Mouse (Mus musculus): Measurements from ENCODE around the gene Vegfb.

Vegfb gene

GRCm38 (mm10) chr19:6952712-6953037, 34.8 kb downstream of the Vegfb start:
- TF ChIP-seq NANOG (IDR thresholded peaks at IDR 0.05; ENCODE audit: borderline replicate concordance, low read length), result no peak
- TF ChIP-seq POU5F1 (IDR thresholded peaks at IDR 0.05; ENCODE audit: borderline replicate concordance, low read length), result no peak
- Histone ChIP-seq H3K27me3 (ENCODE audit: insufficient read depth, low read length) (no peaks in the 10 kb centered on the region), H3K36me3 (ENCODE audit: insufficient read depth, low read length) (peaks cover 61% of the 10 kb centered on the region), H3K9me3 (ENCODE audit: low read length) (no peaks in the 10 kb centered on the region), H3K4me1 (replicated peaks; ENCODE audit: low read depth, low read length) (peaks cover 86% of the 10 kb centered on the region), H3K4me3 (replicated peaks; ENCODE audit: low read length) (peak overlapping the region; percentile 88)

DNA sequence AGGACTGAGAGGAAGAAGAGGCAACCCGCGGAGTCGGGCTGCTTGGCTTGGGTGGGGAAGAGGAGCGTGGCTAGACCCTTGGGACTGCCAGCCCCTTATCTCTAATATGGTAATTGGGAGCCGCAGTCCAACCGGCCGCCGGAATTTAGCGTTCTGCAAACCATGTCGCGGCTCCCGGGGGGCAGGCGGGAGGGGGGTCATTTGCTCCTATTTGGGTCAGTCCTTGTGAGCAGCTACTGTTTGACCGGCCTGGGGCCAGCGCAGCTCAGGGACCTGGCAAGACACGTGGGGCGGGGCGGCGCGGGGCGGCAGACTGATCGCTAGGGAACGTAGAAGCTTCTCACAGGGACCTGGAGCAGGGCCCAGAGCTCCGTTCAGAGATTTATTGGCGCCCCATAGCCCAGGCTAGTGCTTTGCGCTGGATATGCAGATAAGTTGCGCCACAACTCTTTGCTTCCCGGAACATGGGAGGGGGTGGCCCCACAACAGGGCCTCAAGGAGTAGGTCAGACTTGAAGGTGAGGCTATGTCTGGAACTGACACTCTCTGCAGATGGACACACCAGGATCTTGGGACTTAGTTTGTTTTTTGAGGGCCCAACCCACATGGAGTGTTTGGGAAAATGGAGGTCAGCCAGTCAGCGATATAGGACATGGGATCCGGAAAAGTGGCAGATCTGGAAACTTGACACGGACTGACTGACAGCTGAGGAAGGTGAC, 35.3 kb downstream of the Vegfb start:
- H3K36me3 ChIP-seq (ENCODE audit: insufficient read depth, low read length), result peaks cover 56% of the 10 kb centered on the region
- peak overlapping the region; percentile 88 for H3K4me3 ChIP-seq (replicated peaks; ENCODE audit: low read length)
- H3K27me3 ChIP-seq (ENCODE audit: insufficient read depth, low read length), result no peaks in the 10 kb centered on the region
- no peak for TF ChIP-seq NANOG (IDR thresholded peaks at IDR 0.05; ENCODE audit: borderline replicate concordance, low read length)
- TF ChIP-seq CTCF (conservative IDR thresholded peaks at IDR 0.05; ENCODE audit: low read length), result no peak
- no peak for TF ChIP-seq POU5F1 (IDR thresholded peaks at IDR 0.05; ENCODE audit: borderline replicate concordance, low read length)
- peaks cover 85% of the 10 kb centered on the region for H3K4me1 ChIP-seq (replicated peaks; ENCODE audit: low read depth, low read length)
- no peaks in the 10 kb centered on the region for H3K9me3 ChIP-seq (ENCODE audit: low read length)

GRCm38 (mm10) chr19:6951381-6951968, 36.0 kb downstream of the Vegfb start:
- H3K4me1 ChIP-seq (replicated peaks; ENCODE audit: low read depth, low read length), result peaks cover 85% of the 10 kb centered on the region
- peak overlapping the region; percentile 88 for H3K4me3 ChIP-seq (replicated peaks; ENCODE audit: low read length)
- H3K9me3 ChIP-seq (ENCODE audit: low read length), result no peaks in the 10 kb centered on the region
- no peaks in the 10 kb centered on the region for H3K27me3 ChIP-seq (ENCODE audit: insufficient read depth, low read length)
- H3K36me3 ChIP-seq (ENCODE audit: insufficient read depth, low read length), result peaks cover 49% of the 10 kb centered on the region
- TF ChIP-seq NANOG (IDR thresholded peaks at IDR 0.05; ENCODE audit: borderline replicate concordance, low read length) (no peak), POU5F1 (IDR thresholded peaks at IDR 0.05; ENCODE audit: borderline replicate concordance, low read length) (no peak), CTCF (conservative IDR thresholded peaks at IDR 0.05; ENCODE audit: low read length) (no peak)

GRCm38 (mm10) chr19:6950613-6951153, 36.8 kb downstream of the Vegfb start:
- TF ChIP-seq CTCF (conservative IDR thresholded peaks at IDR 0.05; ENCODE audit: low read length) (no peak), POU5F1 (IDR thresholded peaks at IDR 0.05; ENCODE audit: borderline replicate concordance, low read length) (no peak), NANOG (IDR thresholded peaks at IDR 0.05; ENCODE audit: borderline replicate concordance, low read length) (no peak)
- H3K27me3 ChIP-seq (ENCODE audit: insufficient read depth, low read length), result no peaks in the 10 kb centered on the region
- H3K36me3 ChIP-seq (ENCODE audit: insufficient read depth, low read length), result peaks cover 48% of the 10 kb centered on the region
- H3K9me3 ChIP-seq (ENCODE audit: low read length), result no peaks in the 10 kb centered on the region
- peak overlapping the region; percentile 88 for H3K4me3 ChIP-seq (replicated peaks; ENCODE audit: low read length)
- peaks cover 84% of the 10 kb centered on the region for H3K4me1 ChIP-seq (replicated peaks; ENCODE audit: low read depth, low read length)

GRCm38 (mm10) chr19:6949951-6950350, 37.5 kb downstream of the Vegfb start:
- Histone ChIP-seq H3K27me3 (ENCODE audit: insufficient read depth, low read length) (no peaks in the 10 kb centered on the region), H3K36me3 (ENCODE audit: insufficient read depth, low read length) (peaks cover 48% of the 10 kb centered on the region), H3K4me1 (replicated peaks; ENCODE audit: low read depth, low read length) (peaks cover 83% of the 10 kb centered on the region), H3K4me3 (replicated peaks; ENCODE audit: low read length) (peak overlapping the region; percentile 88), H3K9me3 (ENCODE audit: low read length) (no peaks in the 10 kb centered on the region)
- no peak for TF ChIP-seq CTCF (conservative IDR thresholded peaks at IDR 0.05; ENCODE audit: low read length)
- no peak for TF ChIP-seq NANOG (IDR thresholded peaks at IDR 0.05; ENCODE audit: borderline replicate concordance, low read length)
- TF ChIP-seq POU5F1 (IDR thresholded peaks at IDR 0.05; ENCODE audit: borderline replicate concordance, low read length), result no peak

- no peak for TF ChIP-seq NANOG (IDR thresholded peaks at IDR 0.05; ENCODE audit: borderline replicate concordance, low read length)
- no peak for TF ChIP-seq CTCF (conservative IDR thresholded peaks at IDR 0.05; ENCODE audit: low read length)
- TF ChIP-seq POU5F1 (IDR thresholded peaks at IDR 0.05; ENCODE audit: borderline replicate concordance, low read length), result no peak
- Histone ChIP-seq H3K4me3 (replicated peaks; ENCODE audit: low read length) (peak overlapping the region; percentile 88; the same call in 1 of the 2 replicates), H3K36me3 (ENCODE audit: insufficient read depth, low read length) (peaks cover 45% of the 10 kb centered on the region), H3K9me3 (ENCODE audit: low read length) (no peaks in the 10 kb centered on the region), H3K4me1 (replicated peaks; ENCODE audit: low read depth, low read length) (peaks cover 80% of the 10 kb centered on the region), H3K27me3 (ENCODE audit: insufficient read depth, low read length) (no peaks in the 10 kb centered on the region)
Measured at GRCm38 (mm10) chr19:6949532-6949931, 37.9 kb downstream of the Vegfb start.

DNA sequence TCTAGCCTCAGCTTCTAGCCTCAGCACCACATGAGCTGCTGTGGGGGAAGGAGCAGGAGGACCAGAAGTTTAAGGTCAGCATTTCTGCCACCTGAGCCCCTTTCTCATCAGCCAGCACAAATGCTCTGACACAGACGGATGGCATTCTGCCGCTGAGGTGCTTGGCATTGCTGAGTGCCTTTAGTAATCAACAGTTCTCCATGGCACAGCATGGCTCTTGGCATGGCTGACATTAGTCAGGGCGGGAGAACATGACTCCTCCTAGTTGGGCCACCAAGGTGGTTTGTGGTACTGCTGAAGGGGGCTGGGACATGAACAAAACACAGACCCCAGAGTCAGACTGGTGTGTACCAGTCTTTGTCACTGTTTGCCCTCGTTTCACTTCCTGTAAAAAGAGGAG, 39.3 kb downstream of the Vegfb start:
- peaks cover 36% of the 10 kb centered on the region for H3K36me3 ChIP-seq (ENCODE audit: insufficient read depth, low read length)
- no peaks in the 10 kb centered on the region for H3K9me3 ChIP-seq (ENCODE audit: low read length)
- H3K4me1 ChIP-seq (replicated peaks; ENCODE audit: low read depth, low read length), result peaks cover 74% of the 10 kb centered on the region
- no peaks in the 10 kb centered on the region for H3K27me3 ChIP-seq (ENCODE audit: insufficient read depth, low read length)
- TF ChIP-seq POU5F1 (IDR thresholded peaks at IDR 0.05; ENCODE audit: borderline replicate concordance, low read length) (no peak), CTCF (conservative IDR thresholded peaks at IDR 0.05; ENCODE audit: low read length) (no peak), NANOG (IDR thresholded peaks at IDR 0.05; ENCODE audit: borderline replicate concordance, low read length) (no peak)
- H3K4me3 ChIP-seq (replicated peaks; ENCODE audit: low read length), result no peak overlapping the region

DNA sequence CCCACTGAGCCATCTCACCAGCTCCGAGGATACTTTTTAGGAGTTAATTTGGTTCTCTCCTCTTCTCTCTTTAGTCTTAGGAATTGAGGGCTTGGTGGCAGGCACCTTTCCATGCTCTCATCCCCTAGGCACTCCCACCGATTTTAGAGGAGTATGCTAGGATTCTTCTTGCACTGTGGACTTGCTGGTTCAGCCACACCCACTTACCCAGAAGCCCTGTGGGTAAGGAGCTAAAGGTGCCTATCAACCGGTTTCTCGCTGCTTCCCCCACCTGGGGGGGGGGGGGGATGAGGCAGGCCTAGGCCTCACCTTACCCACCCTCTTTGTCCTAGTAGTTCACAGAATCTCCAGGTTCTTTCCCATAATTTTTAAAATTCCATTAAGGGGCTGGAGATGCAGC, 39.7 kb downstream of the Vegfb start:
- TF ChIP-seq NANOG (IDR thresholded peaks at IDR 0.05; ENCODE audit: borderline replicate concordance, low read length), result no peak
- TF ChIP-seq POU5F1 (IDR thresholded peaks at IDR 0.05; ENCODE audit: borderline replicate concordance, low read length), result no peak
- no peak for TF ChIP-seq CTCF (conservative IDR thresholded peaks at IDR 0.05; ENCODE audit: low read length)
- H3K9me3 ChIP-seq (ENCODE audit: low read length), result no peaks in the 10 kb centered on the region
- no peak overlapping the region for H3K4me3 ChIP-seq (replicated peaks; ENCODE audit: low read length)
- peaks cover 74% of the 10 kb centered on the region for H3K4me1 ChIP-seq (replicated peaks; ENCODE audit: low read depth, low read length)
- H3K36me3 ChIP-seq (ENCODE audit: insufficient read depth, low read length), result peaks cover 32% of the 10 kb centered on the region
- H3K27me3 ChIP-seq (ENCODE audit: insufficient read depth, low read length), result no peaks in the 10 kb centered on the region

Data from E14TG2a.4 (cell line).